Mouse (Mus musculus): ENCODE measurements around the gene Mdh2.

GRCm38 (mm10) chr5:135824517-135824916 lies 46.2 kb downstream of the Mdh2 start:
- no peak for TF ChIP-seq CTCF (IDR thresholded peaks at IDR 0.05; ENCODE audit: low read depth)
- TF ChIP-seq EP300 (optimal IDR thresholded peaks at IDR 0.05), result no peak

Measured in stomach, postnatal 0 days (tissue).